ENCODE assay signal across 8 mouse cellular contexts in genomic region chr12:113155076-113155771, GRCm38 (mm10). TPM values are rescaled to one million over a fixed set of nuclear protein-coding genes. Genes with fewer than 3 reads are reported as not detected.
DNase-seq lines count a peak whose midpoint lies in the region; ATAC-seq and TF ChIP-seq lines count a peak whose summit lies in the region.

No protein-coding gene starts in this region.

- WGBS in macrophage (ENCODE audit: missing documents) = 6% methylated on average over 32 of the region's 32 CpGs

- peaks cover 15% of the 10 kb centered on the region for H3K79me2 ChIP-seq in macrophage (ENCODE audit: inconsistent target)

- peak; percentile 7; the same call in 1 of the 2 replicates for ATAC-seq in frontal cortex, adult (ENCODE audit: low TSS enrichment)

- H3K4me3 ChIP-seq in embryonic fibroblast, embryonic 13.5 days (ENCODE audit: insufficient read depth, low read length) = peak overlapping the region; percentile 27
- H3K4me3 ChIP-seq in macrophage (ENCODE audit: inconsistent target) = peak overlapping the region; percentile 51

- DNase-seq in frontal cortex, adult 2 months (ENCODE audit: extremely low spot score in 1 of 2, low spot score in 1 of 2) = no peak
- peak; percentile 73 to 88 for DNase-seq in adrenal gland, adult (ENCODE audit: inconsistent age in 2 of 2, low spot score in 1 of 2)
- peak; percentile 46 for DNase-seq in heart, postnatal 25 days (ENCODE audit: low spot score)
- peak; percentile 62 to 76 for DNase-seq in kidney, postnatal 36 days
- peak; percentile 62 for DNase-seq in splenic B cell, adult 2 months (ENCODE audit: low read depth, low spot score)

- intact Hi-C loops in heart, postnatal 25 days (cut with DNase I) = loop anchor here (1.0 to 5.0 kb wide), 3 partner anchors 14 to 198 kb away; partner anchors contain the start of gene Crip2

- H3K4me1 ChIP-seq in embryonic fibroblast, embryonic 13.5 days (ENCODE audit: control insufficient read depth, insufficient read depth, low read length) = 0 out of 2 replicates have a peak, but pooled peaks cover 12% of the 10 kb centered on the region

- no peak; the same call in 1 of the 2 replicates for TF ChIP-seq POLR2A in embryonic fibroblast, embryonic 13.5 days (IDR thresholded peaks at IDR 0.05; ENCODE audit: low read depth, low read length)

- H3K27me3 ChIP-seq in splenic B cell, adult 2 months (ENCODE audit: control insufficient read depth, insufficient read depth, low read length, poor library complexity, severe bottlenecking) = no peaks in the 10 kb centered on the region

- H3K36me3 ChIP-seq in macrophage (ENCODE audit: inconsistent target) = no peaks in the 10 kb centered on the region
- H3K36me3 ChIP-seq in splenic B cell, adult 2 months (ENCODE audit: control insufficient read depth, insufficient read depth, low read length, poor library complexity, severe bottlenecking) = peaks cover 2% of the 10 kb centered on the region; the same call in 1 of the 2 replicates

- TF ChIP-seq CTCF in embryonic fibroblast, embryonic 13.5 days (IDR thresholded peaks at IDR 0.05; ENCODE audit: borderline replicate concordance, insufficient read depth, low read length) = no peak

- peak overlapping the region; percentile 78 for H3K27ac ChIP-seq in embryonic fibroblast, embryonic 13.5 days (ENCODE audit: insufficient read depth, low read length)
- peak overlapping the region; percentile 80 for H3K27ac ChIP-seq in macrophage

RNA-seq across cellular contexts. Expression of gene Tedc1, which starts 1.0 kb away (rescaled TPM):
- polyA plus RNA-seq in frontal cortex, adult 2 months (2012; rRNA removed) = 1.1 and 1.8 TPM in 2 replicates
- polyA plus RNA-seq in embryonic fibroblast, embryonic 13.5 days (2011; ENCODE audit: insufficient read length, low read depth, missing spikeins) = 10.1 and 12.2 TPM in 2 replicates
- under 1 TPM; 0.61 to 0.83 TPM for total RNA-seq in heart, postnatal 25 days (2021)
- total RNA-seq in macrophage (2018; cell fraction: chromatin; rRNA removed) = 10 to 100 TPM in 1 of 26 experiments, 1 to 10 TPM in 22, under 1 TPM in 3; 0.38 to 15.0 (median 3.1) TPM
- 1 to 10 TPM in 17 of 26 experiments, under 1 TPM in 9; 0.46 to 1.7 (median 1.1) TPM for total RNA-seq in macrophage (2018; cell fraction: cytosol; rRNA removed)
- total RNA-seq in macrophage (2018; cell fraction: nucleus; rRNA removed) = 10 to 100 TPM in 2 of 26 experiments, 1 to 10 TPM in 20, under 1 TPM in 4; 0.52 to 17.8 (median 2.5) TPM
- polyA plus RNA-seq in macrophage (2018) = 0.63 to 3.8 TPM (median 0.75 TPM) in 3 replicates

RNA-seq across cellular contexts. Expression of gene Crip1, which starts 9.1 kb away (rescaled TPM):
- polyA plus RNA-seq in frontal cortex, adult 2 months (2012; rRNA removed) = 87.6 and 94.9 TPM in 2 replicates
- 75.5 and 79.9 TPM in 2 replicates for polyA plus RNA-seq in embryonic fibroblast, embryonic 13.5 days (2011; ENCODE audit: insufficient read length, low read depth, missing spikeins)
- 100 to 1,000 TPM; 178 to 211 TPM for total RNA-seq in heart, postnatal 25 days (2021)
- total RNA-seq in macrophage (2018; cell fraction: chromatin; rRNA removed) = 10 to 100 TPM in 9 of 26 experiments, 1 to 10 TPM in 17; 1.2 to 28.4 (median 4.1) TPM
- 100 to 1,000 TPM in 13 of 26 experiments, 10 to 100 TPM in 13; 19.3 to 337 (median 129) TPM for total RNA-seq in macrophage (2018; cell fraction: cytosol; rRNA removed)
- 10 to 100 TPM in 21 of 26 experiments, 1 to 10 TPM in 5; 4.4 to 62.6 (median 17.8) TPM for total RNA-seq in macrophage (2018; cell fraction: nucleus; rRNA removed)
- polyA plus RNA-seq in macrophage (2018) = 173 to 304 TPM (median 230 TPM) in 3 replicates

RNA-seq across cellular contexts. Expression of gene Crip2, which starts 15.2 kb away (rescaled TPM):
- 249 and 252 TPM in 2 replicates for polyA plus RNA-seq in frontal cortex, adult 2 months (2012; rRNA removed)
- polyA plus RNA-seq in embryonic fibroblast, embryonic 13.5 days (2011; ENCODE audit: insufficient read length, low read depth, missing spikeins) = 52.9 and 129 TPM in 2 replicates
- 1,000 to 10,000 TPM; 1,410 to 1,505 TPM for total RNA-seq in heart, postnatal 25 days (2021)
- 1 to 10 TPM in 2 of 26 experiments, not detected in 24; 2.6 to 3.7 TPM for total RNA-seq in macrophage (2018; cell fraction: chromatin; rRNA removed)
- total RNA-seq in macrophage (2018; cell fraction: cytosol; rRNA removed) = under 1 TPM in 16 of 26 experiments, not detected in 10; 0.13 to 0.51 (median 0.25) TPM
- 1 to 10 TPM in 1 of 26 experiments, under 1 TPM in 3, not detected in 22; 0.60 to 2.4 (median 0.73) TPM for total RNA-seq in macrophage (2018; cell fraction: nucleus; rRNA removed)
- polyA plus RNA-seq in macrophage (2018) = 0.39 to 0.53 TPM (median 0.46 TPM) in 3 replicates

RNA-seq across cellular contexts. Expression of gene Tmem121, which starts 30.5 kb away (rescaled TPM):
- 40.3 and 42.0 TPM in 2 replicates for polyA plus RNA-seq in frontal cortex, adult 2 months (2012; rRNA removed)
- 7.2 and 8.3 TPM in 2 replicates for polyA plus RNA-seq in embryonic fibroblast, embryonic 13.5 days (2011; ENCODE audit: insufficient read length, low read depth, missing spikeins)
- under 1 TPM in 1 of 2 experiments, not detected in 1; 0.17 TPM for total RNA-seq in heart, postnatal 25 days (2021)
- 1 to 10 TPM in 1 of 26 experiments, not detected in 25; 1.1 TPM for total RNA-seq in macrophage (2018; cell fraction: chromatin; rRNA removed)
- total RNA-seq in macrophage (2018; cell fraction: cytosol; rRNA removed) = not detected
- total RNA-seq in macrophage (2018; cell fraction: nucleus; rRNA removed) = not detected
- not detected in 3 replicates for polyA plus RNA-seq in macrophage (2018)

RNA-seq across cellular contexts. Expression of gene Mta1, which starts 57.1 kb away (rescaled TPM):
- polyA plus RNA-seq in frontal cortex, adult 2 months (2012; rRNA removed) = 66.4 and 69.3 TPM in 2 replicates
- polyA plus RNA-seq in embryonic fibroblast, embryonic 13.5 days (2011; ENCODE audit: insufficient read length, low read depth, missing spikeins) = 83.2 and 86.5 TPM in 2 replicates
- 10 to 100 TPM; 48.4 to 49.3 TPM for total RNA-seq in heart, postnatal 25 days (2021)
- 10 to 100 TPM; 15.2 to 70.7 (median 40.0) TPM for total RNA-seq in macrophage (2018; cell fraction: chromatin; rRNA removed)
- 10 to 100 TPM; 20.9 to 30.7 (median 24.2) TPM for total RNA-seq in macrophage (2018; cell fraction: cytosol; rRNA removed)
- total RNA-seq in macrophage (2018; cell fraction: nucleus; rRNA removed) = 10 to 100 TPM; 14.0 to 47.5 (median 24.4) TPM
- polyA plus RNA-seq in macrophage (2018) = 18.9 to 28.3 TPM (median 24.5 TPM) in 3 replicates

Comparison
In these comparisons a context has a peak if more than half of its experiments do, and no peak if none do; other contexts are left out.
1. DNase-seq: peak in adrenal gland, adult (2 of 2), heart, postnatal 25 days (single experiment), kidney, postnatal 36 days (2 of 2) and splenic B cell, adult 2 months (single experiment); none in frontal cortex, adult 2 months (0 of 2).
2. RNA of gene Crip2, which starts 15.2 kb away (polyA plus RNA-seq): 249 to 252 TPM in frontal cortex, adult 2 months and 52.9 to 129 TPM in embryonic fibroblast, embryonic 13.5 days; 0.39 to 0.53 TPM in macrophage; every median in the first group is over 10 times any median in the second.